Mouse (Mus musculus): ENCODE measurements around the gene Parp4. TPM values are rescaled to one million over a fixed set of nuclear protein-coding genes. Genes with fewer than 3 reads are reported as not detected.

Gene Parp4
- polyA plus RNA-seq, 1 experiment from 2014 or later = 2.8 TPM

DNA sequence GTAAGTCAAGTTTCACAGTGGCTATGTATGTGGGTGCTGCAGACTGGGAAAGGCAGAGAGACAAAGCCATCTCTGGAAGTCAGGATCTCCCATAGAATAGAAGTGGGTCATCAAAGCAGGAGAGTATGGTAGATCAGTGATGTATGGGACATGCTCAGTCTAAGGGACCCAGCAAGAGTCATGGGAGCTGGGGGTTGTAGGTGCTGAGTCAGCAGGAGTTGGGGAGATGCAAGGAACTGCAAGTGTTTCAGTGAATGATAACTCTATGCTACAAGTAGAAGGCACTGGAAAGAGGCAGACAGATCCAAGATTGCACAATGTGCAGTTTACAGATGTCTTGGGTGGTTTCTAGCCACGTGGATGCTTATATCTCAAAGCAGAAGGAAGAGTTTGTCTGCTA, 113.7 kb downstream of the Parp4 start:
- Histone ChIP-seq H3K9ac (no peak overlapping the region), H3K4me2 (no peak overlapping the region), H3K4me1 (no peaks in the 10 kb centered on the region), H3K4me3 (no peak overlapping the region), H3K27me3 (replicated peaks) (no peaks in the 10 kb centered on the region), H3K36me3 (peaks cover 97% of the 10 kb centered on the region), H3K27ac (no peak overlapping the region), H3K9me3 (replicated peaks) (no peaks in the 10 kb centered on the region)
- WGBS (ENCODE audit: insufficient replicate concordance) = 50% methylated on average over 1 of the region's 1 CpGs
- ATAC-seq = no peak

DNA sequence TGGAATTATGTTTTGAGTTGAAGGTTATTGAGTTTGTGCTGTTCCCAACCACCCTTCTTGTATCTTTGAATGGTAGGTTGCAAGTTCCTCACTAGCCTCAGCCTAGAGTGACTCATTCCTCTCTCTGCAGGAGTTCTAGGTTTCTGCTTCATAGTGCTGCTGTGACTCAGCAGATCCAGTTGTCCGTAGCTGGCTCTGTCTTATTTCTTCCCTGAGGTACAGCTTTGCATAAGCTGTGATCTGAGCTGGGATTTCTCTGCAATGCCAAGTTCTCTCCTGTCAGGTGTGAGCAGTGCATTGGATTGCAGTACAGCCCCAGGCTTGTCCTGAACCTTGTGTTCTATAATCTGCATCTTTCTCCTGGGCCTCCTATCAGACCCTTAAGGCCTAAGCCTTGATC, 114.3 kb downstream of the Parp4 start:
- Histone ChIP-seq H3K9ac (no peak overlapping the region), H3K27ac (no peak overlapping the region), H3K4me2 (no peak overlapping the region), H3K4me3 (no peak overlapping the region), H3K4me1 (no peaks in the 10 kb centered on the region), H3K9me3 (replicated peaks) (no peaks in the 10 kb centered on the region), H3K36me3 (peaks cover 97% of the 10 kb centered on the region), H3K27me3 (replicated peaks) (no peaks in the 10 kb centered on the region)
- ATAC-seq = no peak
- WGBS (ENCODE audit: insufficient replicate concordance) = 64% methylated on average over 1 of the region's 1 CpGs

- WGBS (ENCODE audit: insufficient replicate concordance) = 51% methylated on average over 3 of the region's 3 CpGs
- H3K36me3 ChIP-seq = peaks cover 99% of the 10 kb centered on the region
Measured at GRCm38 (mm10) chr14:56695495-56695894, 120.1 kb downstream of the Parp4 start.

GRCm38 (mm10) chr14:56697836-56698235, 122.4 kb downstream of the Parp4 start:
- peaks cover 5% of the 10 kb centered on the region for H3K4me1 ChIP-seq
- H3K36me3 ChIP-seq = peaks cover 82% of the 10 kb centered on the region
- no peak overlapping the region for H3K4me2 ChIP-seq
- H3K4me3 ChIP-seq = no peak overlapping the region
- WGBS (ENCODE audit: insufficient replicate concordance) = 94% methylated on average over 5 of the region's 5 CpGs
- no peaks in the 10 kb centered on the region for H3K27me3 ChIP-seq (replicated peaks)
- no peaks in the 10 kb centered on the region for H3K9me3 ChIP-seq (replicated peaks)
- H3K27ac ChIP-seq = no peak overlapping the region
- ATAC-seq = no peak
- no peak overlapping the region for H3K9ac ChIP-seq

More at GRCm38 (mm10) chr14:56695495-56695894, 120.1 kb downstream of the Parp4 start:
- Histone ChIP-seq H3K4me3 (no peak overlapping the region), H3K9me3 (replicated peaks) (no peaks in the 10 kb centered on the region), H3K27me3 (replicated peaks) (no peaks in the 10 kb centered on the region), H3K9ac (no peak overlapping the region), H3K4me1 (no peaks in the 10 kb centered on the region), H3K4me2 (no peak overlapping the region), H3K27ac (no peak overlapping the region)
- ATAC-seq = no peak

- peaks cover 42% of the 10 kb centered on the region for H3K36me3 ChIP-seq
- H3K9me3 ChIP-seq (replicated peaks) = no peaks in the 10 kb centered on the region
- H3K27me3 ChIP-seq (replicated peaks) = no peaks in the 10 kb centered on the region
- no peak overlapping the region for H3K9ac ChIP-seq
- peaks cover 40% of the 10 kb centered on the region for H3K4me1 ChIP-seq
- no peak overlapping the region for H3K4me2 ChIP-seq
- H3K27ac ChIP-seq = peak overlapping the region; percentile 56; the same call in 1 of the 2 replicates
- ATAC-seq = peak; percentile 84
- 40% methylated on average over 4 of the region's 4 CpGs for WGBS (ENCODE audit: insufficient replicate concordance)
- no peak overlapping the region for H3K4me3 ChIP-seq
Measured at GRCm38 (mm10) chr14:56702644-56703043, 127.2 kb downstream of the Parp4 start.

- Histone ChIP-seq H3K9me3 (replicated peaks) (no peaks in the 10 kb centered on the region), H3K9ac (no peak overlapping the region), H3K4me1 (peaks cover 40% of the 10 kb centered on the region), H3K27me3 (replicated peaks) (no peaks in the 10 kb centered on the region), H3K27ac (peak overlapping the region; percentile 27; the same call in 1 of the 2 replicates), H3K4me3 (no peak overlapping the region), H3K4me2 (no peak overlapping the region), H3K36me3 (peaks cover 21% of the 10 kb centered on the region)
- ATAC-seq = no peak
- WGBS (ENCODE audit: insufficient replicate concordance) = 66% methylated on average over 4 of the region's 4 CpGs
Measured at GRCm38 (mm10) chr14:56705687-56706086, 130.3 kb downstream of the Parp4 start.

Other genes with a start within 250 kb of the Parp4 start
- gene Atp12a, start 210.6 kb upstream of the Parp4 start, polyA plus RNA-seq (2016; fragmentation: Nextera tagmentation; extraction: Ambion mirVana) = not detected in 2 replicates
- gene Rnf17, start 173.0 kb upstream of the Parp4 start, polyA plus RNA-seq (2016; fragmentation: Nextera tagmentation; extraction: Ambion mirVana) = 4.0 and 4.2 TPM in 2 replicates
- 6.2 and 7.2 TPM in 2 replicates for gene Cenpj, start 194 bp upstream of the Parp4 start, polyA plus RNA-seq (2016; fragmentation: Nextera tagmentation; extraction: Ambion mirVana)
- 16.0 and 18.6 TPM in 2 replicates for gene Mphosph8, start 92.6 kb downstream of the Parp4 start, polyA plus RNA-seq (2016; fragmentation: Nextera tagmentation; extraction: Ambion mirVana)
- gene Pspc1, start 202.7 kb downstream of the Parp4 start, polyA plus RNA-seq (2016; fragmentation: Nextera tagmentation; extraction: Ambion mirVana) = 19.4 and 21.7 TPM in 2 replicates
- 10.9 and 11.6 TPM in 2 replicates for gene Zmym5, start 236.1 kb downstream of the Parp4 start, polyA plus RNA-seq (2016; fragmentation: Nextera tagmentation; extraction: Ambion mirVana)